Mouse (Mus musculus): ENCODE results near the gene Olfr282. TPM values are rescaled to one million over a fixed set of nuclear protein-coding genes. Genes with fewer than 3 reads are reported as not detected.
"Not testable (repeated sequence)": the region's sequence is repeated elsewhere in the genome, so short reads cannot be mapped to it uniquely, and the experiment has no call there.

Olfr282 gene
- not detected for total RNA-seq (2018; cell fraction: chromatin; rRNA removed)
- not detected for total RNA-seq (2018; cell fraction: cytosol; rRNA removed)
- total RNA-seq (2018; cell fraction: nucleus; rRNA removed): not detected
- polyA plus RNA-seq (2018): not detected in 3 replicates

GRCm38 (mm10) chr15:98430925-98431324 lies at the start of gene Olfr282:
TSS of gene Olfr282 (plus strand) at chr15:98431225.
- not testable (repeated sequence) for H3K79me2 ChIP-seq (ENCODE audit: inconsistent target); H3K27ac ChIP-seq; H3K36me3 ChIP-seq (ENCODE audit: inconsistent target); H3K4me3 ChIP-seq (ENCODE audit: inconsistent target)
- 84% methylated on average over 4 of the region's 5 CpGs for WGBS (ENCODE audit: missing documents)

GRCm38 (mm10) chr15:98387621-98388020 lies 43.4 kb upstream of the Olfr282 start:
- Histone ChIP-seq H3K4me3 (ENCODE audit: inconsistent target) (no peak overlapping the region), H3K79me2 (ENCODE audit: inconsistent target) (no peaks in the 10 kb centered on the region), H3K36me3 (ENCODE audit: inconsistent target) (no peaks in the 10 kb centered on the region), H3K27ac (no peak overlapping the region)
- 86% methylated on average over 2 of the region's 2 CpGs for WGBS (ENCODE audit: missing documents)

- Histone ChIP-seq H3K79me2 (ENCODE audit: inconsistent target) (no peaks in the 10 kb centered on the region), H3K4me3 (ENCODE audit: inconsistent target) (no peak overlapping the region), H3K27ac (no peak overlapping the region), H3K36me3 (ENCODE audit: inconsistent target) (no peaks in the 10 kb centered on the region)
- WGBS (ENCODE audit: missing documents): 15% methylated on average over 7 of the region's 7 CpGs
These were observed 41.2 kb upstream of the Olfr282 start for GRCm38 (mm10) chr15:98389796-98390195.

- Histone ChIP-seq H3K79me2 (ENCODE audit: inconsistent target) (no peaks in the 10 kb centered on the region), H3K27ac (no peak overlapping the region), H3K36me3 (ENCODE audit: inconsistent target) (no peaks in the 10 kb centered on the region), H3K4me3 (ENCODE audit: inconsistent target) (no peak overlapping the region)
- 79% methylated on average over 10 of the region's 10 CpGs for WGBS (ENCODE audit: missing documents)
These were observed 39.7 kb upstream of the Olfr282 start for GRCm38 (mm10) chr15:98391081-98391902.

GRCm38 (mm10) chr15:98391903-98392187 lies 39.2 kb upstream of the Olfr282 start:
- 46% methylated on average over 2 of the region's 2 CpGs for WGBS (ENCODE audit: missing documents)
- no peaks in the 10 kb centered on the region for H3K79me2 ChIP-seq (ENCODE audit: inconsistent target)
- H3K27ac ChIP-seq: no peak overlapping the region
- no peaks in the 10 kb centered on the region for H3K36me3 ChIP-seq (ENCODE audit: inconsistent target)
- H3K4me3 ChIP-seq (ENCODE audit: inconsistent target): no peak overlapping the region

GRCm38 (mm10) chr15:98397136-98397535 lies 33.9 kb upstream of the Olfr282 start:
- WGBS (ENCODE audit: missing documents): 92% methylated on average over 1 of the region's 1 CpGs
- Histone ChIP-seq H3K79me2 (ENCODE audit: inconsistent target) (no peaks in the 10 kb centered on the region), H3K4me3 (ENCODE audit: inconsistent target) (no peak overlapping the region), H3K36me3 (ENCODE audit: inconsistent target) (no peaks in the 10 kb centered on the region), H3K27ac (no peak overlapping the region)

- Histone ChIP-seq H3K79me2 (ENCODE audit: inconsistent target) (no peaks in the 10 kb centered on the region), H3K36me3 (ENCODE audit: inconsistent target) (no peaks in the 10 kb centered on the region)
These were observed 28.7 kb upstream of the Olfr282 start for GRCm38 (mm10) chr15:98402356-98402755.

GRCm38 (mm10) chr15:98408406-98409060 lies 22.5 kb upstream of the Olfr282 start:
- Histone ChIP-seq H3K4me3 (ENCODE audit: inconsistent target) (no peak overlapping the region; the same call in 1 of the 2 replicates), H3K36me3 (ENCODE audit: inconsistent target) (no peaks in the 10 kb centered on the region), H3K79me2 (ENCODE audit: inconsistent target) (no peaks in the 10 kb centered on the region), H3K27ac (no peak overlapping the region)
- WGBS (ENCODE audit: missing documents): 71% methylated on average over 17 of the region's 17 CpGs

More at GRCm38 (mm10) chr15:98402356-98402755, 28.7 kb upstream of the Olfr282 start:
- Histone ChIP-seq H3K4me3 (ENCODE audit: inconsistent target) (no peak overlapping the region), H3K27ac (no peak overlapping the region)
- 90% methylated on average over 10 of the region's 10 CpGs for WGBS (ENCODE audit: missing documents)

- H3K36me3 ChIP-seq (ENCODE audit: inconsistent target): no peaks in the 10 kb centered on the region
- no peak overlapping the region for H3K4me3 ChIP-seq (ENCODE audit: inconsistent target)
- no peak overlapping the region for H3K27ac ChIP-seq
- no peaks in the 10 kb centered on the region for H3K79me2 ChIP-seq (ENCODE audit: inconsistent target)
- WGBS (ENCODE audit: missing documents): 100% methylated on average over 2 of the region's 2 CpGs
These were observed 21.4 kb upstream of the Olfr282 start for GRCm38 (mm10) chr15:98409635-98410034.

- Histone ChIP-seq H3K36me3 (ENCODE audit: inconsistent target) (no peaks in the 10 kb centered on the region), H3K79me2 (ENCODE audit: inconsistent target) (no peaks in the 10 kb centered on the region), H3K27ac (no peak overlapping the region), H3K4me3 (ENCODE audit: inconsistent target) (no peak overlapping the region)
- WGBS (ENCODE audit: missing documents): 84% methylated on average over 3 of the region's 9 CpGs
These were observed 20.8 kb upstream of the Olfr282 start for GRCm38 (mm10) chr15:98410249-98410648.

GRCm38 (mm10) chr15:98415996-98416395 lies 15.0 kb upstream of the Olfr282 start:
- Histone ChIP-seq H3K4me3 (ENCODE audit: inconsistent target) (no peak overlapping the region), H3K27ac (no peak overlapping the region), H3K79me2 (ENCODE audit: inconsistent target) (no peaks in the 10 kb centered on the region), H3K36me3 (ENCODE audit: inconsistent target) (no peaks in the 10 kb centered on the region)
- WGBS (ENCODE audit: missing documents): 25% methylated on average over 4 of the region's 4 CpGs

- H3K79me2 ChIP-seq (ENCODE audit: inconsistent target); H3K27ac ChIP-seq; H3K4me3 ChIP-seq (ENCODE audit: inconsistent target); H3K36me3 ChIP-seq (ENCODE audit: inconsistent target): not testable (repeated sequence)
These were observed 14.2 kb upstream of the Olfr282 start for GRCm38 (mm10) chr15:98416802-98417201.

- not testable (repeated sequence) for H3K79me2 ChIP-seq (ENCODE audit: inconsistent target); H3K4me3 ChIP-seq (ENCODE audit: inconsistent target)
- no CpG with 5 or more reads among the region's 3 CpGs for WGBS (ENCODE audit: missing documents)
These were observed 13.7 kb upstream of the Olfr282 start for GRCm38 (mm10) chr15:98417285-98417684.

GRCm38 (mm10) chr15:98418096-98418495 lies 12.9 kb upstream of the Olfr282 start:
- 87% methylated on average over 4 of the region's 7 CpGs for WGBS (ENCODE audit: missing documents)

More at GRCm38 (mm10) chr15:98417285-98417684, 13.7 kb upstream of the Olfr282 start:
- H3K27ac ChIP-seq; H3K36me3 ChIP-seq (ENCODE audit: inconsistent target): not testable (repeated sequence)

GRCm38 (mm10) chr15:98420897-98421296 lies 10.1 kb upstream of the Olfr282 start:
- H3K27ac ChIP-seq: no peak overlapping the region
- WGBS (ENCODE audit: missing documents): 75% methylated on average over 4 of the region's 4 CpGs
- H3K4me3 ChIP-seq (ENCODE audit: inconsistent target): no peak overlapping the region
- no peaks in the 10 kb centered on the region for H3K79me2 ChIP-seq (ENCODE audit: inconsistent target)
- no peaks in the 10 kb centered on the region for H3K36me3 ChIP-seq (ENCODE audit: inconsistent target)

More at GRCm38 (mm10) chr15:98418096-98418495, 12.9 kb upstream of the Olfr282 start:
- Histone ChIP-seq H3K79me2 (ENCODE audit: inconsistent target) (no peaks in the 10 kb centered on the region), H3K4me3 (ENCODE audit: inconsistent target) (no peak overlapping the region), H3K27ac (no peak overlapping the region), H3K36me3 (ENCODE audit: inconsistent target) (no peaks in the 10 kb centered on the region)
